Mouse (Mus musculus): ENCODE results near the gene Hc.

- TF ChIP-seq CTCF (IDR thresholded peaks at IDR 0.05; ENCODE audit: borderline replicate concordance, extremely low read depth, insufficient read depth, insufficient read length) = no peak
- TF ChIP-seq POLR2A (IDR thresholded peaks at IDR 0.05; ENCODE audit: borderline replicate concordance, extremely low read depth, insufficient read depth, insufficient read length, poor library complexity, severe bottlenecking) = no peak
Measured at GRCm38 (mm10) chr2:34987595-34987994, 73.6 kb downstream of the Hc start.

Measured in brain, embryonic 14.5 days (tissue).